Mouse (Mus musculus) heart, postnatal 36 days (tissue): ENCODE data around the gene Esp1. TPM values are rescaled to one million over a fixed set of nuclear protein-coding genes. Genes with fewer than 3 reads are reported as not detected.
"Not testable (repeated sequence)": the region's sequence is repeated elsewhere in the genome, so short reads cannot be mapped to it uniquely, and the experiment has no call there.

Experiments
- DNase-seq, 2 experiments: peaks; one replicate each; pipeline ENCODE4 v3.0.0; 2021 to 2022
- intact Hi-C: fragments of 180-260 bp; cut with DNase I; formaldehyde crosslinking; loops from one replicate; pipeline ENCODE4 v1.15.1; 2025
- total RNA-seq, 2 experiments: library from RNA; stranded (reverse); gene quantifications; 2 replicates each; pipeline ENCODE4 v1.2.3; 2021

Esp1 gene
- not detected for total RNA-seq

GRCm38 (mm10) chr17:40726820-40727219 is at the start of gene Esp1:
Gene Esp1 (plus strand): TSS chr17:40727120.
- intact Hi-C loops: no loop called here
- DNase-seq: no peak

DNA sequence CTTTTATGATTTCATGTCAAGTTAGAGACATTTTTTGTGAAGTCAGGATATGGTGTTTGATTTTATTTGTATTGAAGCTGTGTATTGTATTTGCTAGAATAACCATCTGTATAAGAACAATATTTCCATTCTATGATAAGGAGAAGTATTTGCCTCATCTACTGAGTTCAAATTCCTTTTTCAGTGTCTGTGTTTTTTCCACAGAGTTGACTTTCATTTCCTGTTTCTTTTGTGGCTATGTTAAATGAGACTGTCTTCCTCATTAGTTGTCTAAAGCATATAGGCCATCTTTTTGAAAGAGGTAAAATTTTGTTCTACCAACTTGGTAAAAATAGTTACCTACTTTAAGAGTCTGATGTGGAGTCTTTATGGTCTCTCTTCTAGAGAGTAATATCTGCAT is 10.6 kb upstream of the Esp1 start:
- DNase-seq: no peak
- intact Hi-C loops: no loop called here

GRCm38 (mm10) chr17:40717055-40717454 is 9.9 kb upstream of the Esp1 start:
- DNase-seq, intact Hi-C loops: not testable (repeated sequence)

DNA sequence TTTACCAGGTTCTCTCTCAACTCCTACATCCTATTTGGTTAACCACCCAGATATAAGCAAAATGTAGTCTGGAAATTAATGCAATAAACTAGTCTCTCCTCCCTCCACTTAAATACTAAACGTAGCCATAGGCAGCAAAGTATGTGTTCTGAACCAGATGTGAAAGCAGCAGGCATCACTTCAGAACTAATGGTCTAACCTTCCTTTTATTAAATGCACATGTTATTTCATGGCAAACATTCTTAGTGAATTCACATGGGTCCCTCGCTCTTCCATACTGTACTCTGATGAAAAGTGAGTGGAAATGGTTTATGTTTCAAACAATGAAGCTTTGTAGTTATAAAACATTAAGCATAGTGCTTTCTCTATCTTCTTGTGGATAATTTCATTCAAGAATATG is 4.4 kb downstream of the Esp1 start:
- intact Hi-C loops: no loop called here
- DNase-seq: no peak

DNA sequence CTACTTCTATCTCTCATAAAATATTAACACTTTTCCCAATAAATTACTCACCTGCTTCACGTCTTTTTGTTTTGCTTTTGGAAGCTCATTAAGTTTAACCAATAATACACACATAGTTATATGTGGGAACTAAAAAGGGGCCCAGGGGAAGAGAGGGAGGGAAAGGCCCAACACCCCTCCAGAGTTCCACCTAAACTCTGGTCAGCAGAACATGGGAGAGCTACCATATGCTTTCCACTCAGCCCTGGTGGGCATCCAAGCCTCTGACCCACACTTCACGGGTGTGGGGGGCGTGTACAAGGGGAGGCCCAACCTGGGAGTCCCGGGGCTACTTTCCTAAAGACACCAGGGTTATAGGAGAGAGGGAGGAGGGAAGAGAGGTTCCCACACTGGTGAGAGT is 4.8 kb downstream of the Esp1 start:
- intact Hi-C loops: no loop called here

DNA sequence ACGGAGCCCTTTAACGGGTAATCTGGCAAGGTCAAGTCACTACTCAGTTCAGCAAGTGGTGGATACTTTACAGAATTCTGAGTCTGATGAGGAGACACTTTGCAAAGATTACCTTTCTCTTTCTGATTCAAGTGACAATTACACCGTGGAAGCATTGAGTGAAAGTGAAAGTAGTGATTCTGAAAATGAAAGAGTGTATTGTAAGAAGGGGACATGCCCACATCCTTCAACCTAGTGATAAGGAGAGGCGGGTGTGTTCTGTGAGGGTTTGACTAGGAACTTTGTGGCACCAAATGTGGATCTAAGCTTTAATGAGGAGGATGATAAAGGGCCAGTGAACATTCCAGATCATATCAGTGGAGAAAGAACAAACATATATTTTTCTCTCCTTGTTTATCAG is 36.7 kb downstream of the Esp1 start:
- intact Hi-C loops: no loop called here
- no peak for DNase-seq

More for the DNA sequence above, 4.8 kb downstream of the Esp1 start:
- no peak for DNase-seq

GRCm38 (mm10) chr17:40767120-40767519 is 40.2 kb downstream of the Esp1 start:
- DNase-seq: no peak
- intact Hi-C loops: no loop called here

Other genes with a start within 250 kb of the Esp1 start
- gene Esp8, start 207.1 kb upstream of the Esp1 start, total RNA-seq: not detected
- gene Esp6, start 165.6 kb upstream of the Esp1 start, total RNA-seq: not detected
- gene Esp4, start 128.5 kb upstream of the Esp1 start, total RNA-seq: not detected
- not detected for gene Esp3, start 95.0 kb upstream of the Esp1 start, total RNA-seq
- not detected for gene Crisp2, start 79.9 kb downstream of the Esp1 start, total RNA-seq
- under 1 TPM; 0.22 to 0.89 TPM for gene Rhag, start 84.0 kb downstream of the Esp1 start, total RNA-seq
- under 1 TPM; 0.30 to 0.53 TPM for gene 9130008F23Rik, start 153.4 kb downstream of the Esp1 start, total RNA-seq
- gene Glyatl3, start 187.2 kb downstream of the Esp1 start, total RNA-seq: not detected
- gene Mut, start 207.6 kb downstream of the Esp1 start, total RNA-seq: 100 to 1,000 TPM; 146 to 162 TPM
- 1 to 10 TPM; 5.3 to 5.7 TPM for gene Cenpq, start 207.9 kb downstream of the Esp1 start, total RNA-seq